Mouse (Mus musculus): ENCODE data around the gene Vldlr. TPM values are rescaled to one million over a fixed set of nuclear protein-coding genes. Genes with fewer than 3 reads are reported as not detected.

Vldlr gene
- polyA plus RNA-seq, 1 experiment: 16.0 TPM

GRCm38 (mm10) chr19:27233386-27233785, 17.1 kb downstream of the Vldlr start:
- DNase-seq (ENCODE audit: low spot score): no peak

- DNase-seq (ENCODE audit: low spot score): no peak
These were observed 23.6 kb downstream of the Vldlr start for GRCm38 (mm10) chr19:27239913-27240312.

- no peak for DNase-seq (ENCODE audit: low spot score)
These were observed 27.2 kb downstream of the Vldlr start for GRCm38 (mm10) chr19:27243527-27243926.

- no peak for DNase-seq (ENCODE audit: low spot score)
These were observed 38.5 kb downstream of the Vldlr start for GRCm38 (mm10) chr19:27254756-27255155.

- no peak for DNase-seq (ENCODE audit: low spot score)
These were observed 39.4 kb downstream of the Vldlr start for GRCm38 (mm10) chr19:27255678-27256077.

- no peak for DNase-seq (ENCODE audit: low spot score)
These were observed 43.8 kb downstream of the Vldlr start for GRCm38 (mm10) chr19:27260102-27260501.

GRCm38 (mm10) chr19:27260621-27261278, 44.5 kb downstream of the Vldlr start:
- DNase-seq (ENCODE audit: low spot score): no peak

- DNase-seq (ENCODE audit: low spot score): no peak
These were observed 45.9 kb downstream of the Vldlr start for GRCm38 (mm10) chr19:27262141-27262540.

GRCm38 (mm10) chr19:27273385-27273784, 57.1 kb downstream of the Vldlr start:
- no peak for DNase-seq (ENCODE audit: low spot score)

- DNase-seq (ENCODE audit: low spot score): no peak
These were observed 58.1 kb downstream of the Vldlr start for GRCm38 (mm10) chr19:27274382-27274781.

- no peak for DNase-seq (ENCODE audit: low spot score)
These were observed 62.9 kb downstream of the Vldlr start for GRCm38 (mm10) chr19:27279174-27279573.

Other genes starting within 250 kb of the Vldlr start
- 0.03 and 0.09 TPM in 2 replicates for gene Kcnv2, start 106.1 kb downstream of the Vldlr start, polyA plus RNA-seq (2012; rRNA removed)
- 20.0 and 27.3 TPM in 2 replicates for gene Pum3, start 213.3 kb downstream of the Vldlr start, polyA plus RNA-seq (2012; rRNA removed)

Data from urinary bladder, adult 2 months (tissue).